Mouse (Mus musculus) CH12.LX (cell line): Measurements from ENCODE around the gene Uspl1. TPM values are rescaled to one million over a fixed set of nuclear protein-coding genes. Genes with fewer than 3 reads are reported as not detected.

ENCODE experiments used
- DNase-seq: peaks from one replicate; pipeline ENCODE4 v3.0.0-alpha.2; 2013; ENCODE audit errors: extremely low read depth
- H3K27ac ChIP-seq: 2 replicates; pipeline ENCODE4 v1.5.1; 2012; ENCODE audit warnings: low read depth, mild to moderate bottlenecking, control low read depth, moderate library complexity; ENCODE audit not compliant: insufficient read depth
- H3K27me3 ChIP-seq: replicated peaks from 2 replicates; pipeline ENCODE3; 2012; ENCODE audit warnings: inconsistent platforms
- H3K36me3 ChIP-seq, 2 experiments: replicated peaks in 1 of 2; 2 replicates each; pipeline versions ENCODE3 to v1.6.1; 2012; ENCODE audit warnings: inconsistent platforms in 1 of 2, low read length in 1 of 2, mild to moderate bottlenecking in 1 of 2, mixed read lengths in 1 of 2, moderate library complexity in 1 of 2; ENCODE audit not compliant: control insufficient read depth in 1 of 2, insufficient read depth in 1 of 2
- H3K4me1 ChIP-seq, 2 experiments: 2 replicates each; pipeline ENCODE4 v1.6.1; 2012; ENCODE audit warnings: inconsistent platforms in 1 of 2, moderate library complexity in 1 of 2; ENCODE audit not compliant: insufficient read depth in 2 of 2, control insufficient read depth in 1 of 2
- H3K4me2 ChIP-seq: 2 replicates; pipeline ENCODE4 v1.6.1; 2012; ENCODE audit warnings: low read depth, mild to moderate bottlenecking, control low read depth; ENCODE audit not compliant: poor library complexity, insufficient read depth, severe bottlenecking
- H3K4me3 ChIP-seq, 3 experiments: fragments of 150-350 bp in 1 of 3; sonication (generic) in 1 of 3; replicated peaks in 1 of 3; 2 replicates each; pipeline versions ENCODE3 to v1.5.1; 2011 to 2012; ENCODE audit warnings: low read depth in 2 of 3, low read length in 2 of 3, mild to moderate bottlenecking in 2 of 3, moderate library complexity in 2 of 3, control low read depth in 1 of 3, improper control_type of control experiment in 1 of 3, inconsistent platforms in 1 of 3, mixed read lengths in 1 of 3; ENCODE audit not compliant: poor library complexity in 1 of 3
- H3K79me2 ChIP-seq: replicated peaks from 2 replicates; pipeline ENCODE4 v1.6.1; 2012; ENCODE audit warnings: mild to moderate bottlenecking, moderate library complexity; ENCODE audit not compliant: control insufficient read depth, poor library complexity, insufficient read depth, severe bottlenecking; ENCODE audit errors: extremely low read depth
- H3K9ac ChIP-seq: 2 replicates; pipeline ENCODE4 v1.6.1; 2012; ENCODE audit warnings: low read depth, mild to moderate bottlenecking, control low read depth, moderate library complexity; ENCODE audit not compliant: insufficient read depth
- H3K9me3 ChIP-seq: replicated peaks from 2 replicates; pipeline ENCODE3; 2012; ENCODE audit warnings: low read length, inconsistent platforms, mixed read lengths
- BHLHE40 ChIP-seq: IDR thresholded peaks from 2 replicates; pipeline ENCODE4 v1.6.1; 2011; ENCODE audit warnings: mild to moderate bottlenecking, low read depth, low read length, improper control_type of control experiment
- CHD1 ChIP-seq: IDR thresholded peaks from 2 replicates; pipeline ENCODE4 v1.6.1; 2012; ENCODE audit warnings: low read depth, low read length, improper control_type of control experiment, inconsistent platforms
- EP300 ChIP-seq: IDR thresholded peaks from 2 replicates; pipeline ENCODE4 v1.6.1; 2011; ENCODE audit warnings: low read length, improper control_type of control experiment
- ETS1 ChIP-seq: conservative IDR thresholded peaks from 2 replicates; pipeline ENCODE4 v1.6.1; 2012; ENCODE audit warnings: low read depth, mild to moderate bottlenecking, inconsistent platforms, low read length, improper control_type of control experiment, moderate library complexity
- JUND ChIP-seq: conservative IDR thresholded peaks from 2 replicates; pipeline ENCODE4 v1.6.1; 2011; ENCODE audit warnings: low read depth, low read length, improper control_type of control experiment
- MAZ ChIP-seq: IDR thresholded peaks from 2 replicates; pipeline ENCODE4 v1.6.1; 2012; ENCODE audit warnings: low read depth, mild to moderate bottlenecking, inconsistent platforms, low read length, improper control_type of control experiment, moderate library complexity
- MEF2A ChIP-seq: IDR thresholded peaks from 2 replicates; pipeline ENCODE4 v1.6.1; 2014; ENCODE audit warnings: low read depth, mild to moderate bottlenecking, inconsistent platforms, low read length, improper control_type of control experiment, borderline replicate concordance
- TBP ChIP-seq: conservative IDR thresholded peaks from 2 replicates; pipeline ENCODE4 v1.6.1; 2011; ENCODE audit warnings: low read depth, low read length, improper control_type of control experiment
- TCF12 ChIP-seq: IDR thresholded peaks from 2 replicates; pipeline ENCODE4 v1.6.1; 2014; ENCODE audit warnings: low read depth, mild to moderate bottlenecking, inconsistent platforms, low read length, improper control_type of control experiment
- UBTF ChIP-seq: IDR thresholded peaks from 2 replicates; pipeline ENCODE4 v1.6.1; 2012; ENCODE audit warnings: low read depth, mild to moderate bottlenecking, inconsistent platforms, low read length, improper control_type of control experiment, moderate library complexity
- USF2 ChIP-seq: conservative IDR thresholded peaks from 2 replicates; pipeline ENCODE4 v1.6.1; 2011; ENCODE audit warnings: low read depth, low read length, improper control_type of control experiment
- dilution Hi-C: fragments of 300-500 bp; cut with MboI; formaldehyde crosslinking; loops from 2 replicates; pipeline ENCODE4 v1.14.3; 2020; ENCODE audit warnings: low sequenced_read_pairs; ENCODE audit not compliant: extremely low pct_unique_long_range_greater_than_20kb, extremely low pct_ligation_motif_present
- in situ Hi-C: fragments of 300-500 bp; cut with MboI; formaldehyde crosslinking; loops from 3 replicates; pipeline ENCODE4 v1.14.3; 2019; ENCODE audit warnings: low sequenced_read_pairs, low pct_ligation_motif_present, low pct_unique_long_range_greater_than_20kb, mixed read lengths
- polyA plus RNA-seq: library from polyadenylated mRNA; unstranded; fragments of >175 nt; gene quantifications from 2 replicates; pipeline ENCODE4 v1.2.1, GENCODE M21; 2012; ENCODE audit warnings: low read depth; ENCODE audit not compliant: insufficient read length
- total RNA-seq, 2 experiments: library from RNA; depleted of rRNA; stranded (reverse); fragments of 300-350 nt in 1 of 2; fragments of >200 nt in 1 of 2; gene quantifications; 2 replicates each; pipeline ENCODE4 v1.2.3; 2012 to 2014

Uspl1 gene
- total and polyA plus RNA-seq, 3 experiments: 37.9 to 41.6 (median 40.2) TPM

DNA sequence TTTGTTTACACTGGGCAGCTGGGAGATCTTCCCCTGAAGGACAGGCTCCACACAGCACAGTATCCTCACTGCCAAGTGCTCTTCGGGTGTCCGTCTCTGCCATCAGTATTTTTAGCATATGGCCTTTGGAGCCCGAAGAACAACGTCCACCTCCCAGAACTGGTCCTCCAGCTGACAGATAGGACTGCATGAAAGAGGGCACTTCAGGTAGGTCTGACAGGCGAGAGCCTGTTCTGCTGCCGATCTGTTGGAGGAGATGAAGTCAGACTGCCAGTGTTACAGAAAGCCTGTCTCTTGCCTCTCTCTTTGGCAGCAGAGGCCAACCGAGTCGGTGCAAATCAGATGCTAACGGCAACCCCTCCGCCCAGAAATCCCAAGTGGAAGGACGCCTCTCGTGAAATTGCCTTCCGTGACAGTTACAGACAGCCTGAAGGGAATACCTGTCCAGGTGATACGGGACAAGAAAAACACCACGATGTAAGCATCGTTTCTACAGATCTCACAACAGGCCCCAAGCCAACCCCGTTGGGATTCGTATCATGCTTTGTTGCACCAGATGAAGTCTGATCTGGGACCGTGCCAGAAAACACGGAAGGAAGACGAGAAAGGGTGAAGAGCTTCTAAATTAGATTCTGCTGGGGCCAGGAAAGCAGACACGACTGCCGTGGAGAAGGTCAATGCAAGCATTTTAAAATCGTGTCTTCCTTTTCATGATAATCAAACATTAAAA is 53.2 kb downstream of the Uspl1 start:
- H3K9me3 ChIP-seq: peaks cover 11% of the 10 kb centered on the region
- peaks cover 0 to 6% of the 10 kb centered on the region in 2 experiments; a peak in 2 of 4 replicates for H3K4me1 ChIP-seq
- dilution Hi-C loops: no loop called here
- DNase-seq: no peak
- TF ChIP-seq TCF12: no peak
- no peak for TF ChIP-seq ETS1
- H3K4me3 ChIP-seq: no peak overlapping the region
- no peak overlapping the region for H3K9ac ChIP-seq
- H3K36me3 ChIP-seq: no peaks in the 10 kb centered on the region
- no peaks in the 10 kb centered on the region for H3K27me3 ChIP-seq
- in situ Hi-C loops: no loop called here
- H3K27ac ChIP-seq: no peak overlapping the region
- no peaks in the 10 kb centered on the region for H3K79me2 ChIP-seq
- H3K4me2 ChIP-seq: no peak overlapping the region

DNA sequence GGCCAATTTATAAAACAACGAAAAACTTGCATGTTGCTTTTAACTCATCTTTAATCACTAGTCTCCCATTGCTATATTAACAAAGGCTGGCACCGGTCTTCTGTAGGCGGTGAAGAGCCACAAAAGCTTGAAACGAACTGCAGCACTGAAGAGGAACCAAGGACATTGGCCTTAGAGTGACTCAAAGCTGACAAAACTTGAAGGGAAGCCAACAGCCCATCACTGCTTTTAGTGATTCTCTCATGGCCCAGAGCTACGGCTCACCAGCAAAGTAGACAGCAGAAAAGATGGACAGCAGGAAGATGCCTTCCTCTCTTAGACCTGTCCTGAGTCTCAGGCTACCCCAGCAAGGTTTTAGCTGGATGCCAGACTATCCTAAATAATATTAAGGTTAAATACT is 58.3 kb downstream of the Uspl1 start:
- dilution Hi-C loops: no loop called here

DNA sequence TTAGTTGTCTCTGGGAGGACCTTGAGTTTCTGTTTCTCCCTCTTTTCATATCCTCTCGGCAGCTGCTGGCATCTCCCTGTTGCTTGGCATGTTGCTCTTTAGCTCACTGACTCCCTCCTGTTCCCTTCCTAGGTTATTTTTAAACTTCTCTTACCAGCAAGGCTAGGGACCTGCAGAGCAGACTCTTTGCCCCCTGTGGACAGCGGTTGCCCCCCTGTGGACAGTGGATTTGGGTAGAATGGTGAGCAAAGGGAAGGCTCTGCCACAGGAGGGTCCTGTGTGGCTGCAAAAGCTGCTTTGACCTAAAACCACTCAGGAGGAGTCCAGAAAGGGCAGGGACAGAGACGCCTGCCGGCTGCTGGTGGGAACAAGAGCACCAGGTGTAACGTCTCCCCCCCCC is 58.9 kb downstream of the Uspl1 start:
- DNase-seq: no peak
- dilution Hi-C loops: no loop called here
- H3K79me2 ChIP-seq: no peaks in the 10 kb centered on the region
- TF ChIP-seq MAZ: no peak
- TF ChIP-seq USF2: no peak
- no peak for TF ChIP-seq BHLHE40
- TF ChIP-seq TBP: no peak
- TF ChIP-seq UBTF: no peak
- no peak for TF ChIP-seq EP300
- no peak for TF ChIP-seq CHD1
- TF ChIP-seq MEF2A: no peak
- TF ChIP-seq, all 38 proteins: peak for 0
- no peaks in the 10 kb centered on the region for H3K36me3 ChIP-seq
- H3K27me3 ChIP-seq: no peaks in the 10 kb centered on the region
- H3K9me3 ChIP-seq: peaks cover 13% of the 10 kb centered on the region
- no peak overlapping the region for H3K27ac ChIP-seq
- in situ Hi-C loops: no loop called here
- H3K4me2 ChIP-seq: no peak overlapping the region
- H3K4me3 ChIP-seq: no peak overlapping the region
- no peak overlapping the region for H3K9ac ChIP-seq
- H3K4me1 ChIP-seq: peaks cover 5 to 18% of the 10 kb centered on the region in 2 experiments

More for the DNA sequence above, 58.3 kb downstream of the Uspl1 start:
- peaks cover 5 to 18% of the 10 kb centered on the region in 2 experiments for H3K4me1 ChIP-seq
- no peak for TF ChIP-seq JUND
- TF ChIP-seq, all 38 proteins: peak for 0
- Histone ChIP-seq H3K9me3 (peaks cover 13% of the 10 kb centered on the region), H3K4me3 (no peak overlapping the region), H3K27me3 (no peaks in the 10 kb centered on the region), H3K4me2 (no peak overlapping the region), H3K27ac (no peak overlapping the region), H3K79me2 (no peaks in the 10 kb centered on the region), H3K36me3 (no peaks in the 10 kb centered on the region), H3K9ac (no peak overlapping the region)
- no peak for DNase-seq
- in situ Hi-C loops: no loop called here
